Mouse (Mus musculus) hindbrain, embryonic 15.5 days (tissue): ENCODE data around the gene Pdlim5. TPM values are rescaled to one million over a fixed set of nuclear protein-coding genes. Genes with fewer than 3 reads are reported as not detected.
"Not testable (repeated sequence)": the region's sequence is repeated elsewhere in the genome, so short reads cannot be mapped to it uniquely, and the experiment has no call there.

ENCODE experiments used
- ATAC-seq: fragments of 200-750 bp; cut with Nextera tagmentation; 2 replicates; pipeline ENCODE4 v1.8.0; 2017; ENCODE audit warnings: low read depth, moderate number of reproducible peaks, moderate TSS enrichment; ENCODE audit not compliant: low FRiP score
- H3K27ac ChIP-seq: fragments of 300-500 bp; sonication (generic); replicated peaks from 2 replicates; pipeline ENCODE4 v1.5.1; 2015; ENCODE audit warnings: mild to moderate bottlenecking, inconsistent platforms
- H3K27me3 ChIP-seq: fragments of 300-500 bp; sonication (generic); 2 replicates; pipeline ENCODE4 v1.6.1; 2015; ENCODE audit warnings: control low read depth, inconsistent platforms
- H3K36me3 ChIP-seq: fragments of 300-500 bp; sonication (generic); 2 replicates; pipeline ENCODE4 v1.6.1; 2015; ENCODE audit warnings: control low read depth, inconsistent platforms
- H3K4me1 ChIP-seq: fragments of 300-500 bp; sonication (generic); replicated peaks from 2 replicates; pipeline ENCODE4 v1.6.1; 2015; ENCODE audit warnings: control low read depth, inconsistent platforms
- H3K4me2 ChIP-seq: fragments of 300-500 bp; sonication (generic); 2 replicates; pipeline ENCODE4 v1.6.1; 2015; ENCODE audit warnings: moderate library complexity, mild to moderate bottlenecking, inconsistent platforms
- H3K4me3 ChIP-seq: fragments of 300-500 bp; sonication (generic); 2 replicates; pipeline ENCODE4 v1.5.1; 2015; ENCODE audit warnings: mild to moderate bottlenecking, inconsistent platforms
- H3K9ac ChIP-seq: fragments of 300-500 bp; sonication (generic); 2 replicates; pipeline ENCODE4 v1.6.1; 2015; ENCODE audit warnings: inconsistent platforms
- H3K9me3 ChIP-seq: fragments of 300-500 bp; sonication (generic); 2 replicates; pipeline ENCODE4 v1.6.1; 2016; ENCODE audit warnings: control low read depth, inconsistent platforms
- WGBS: fragments of 180-500 bp; shearing (Covaris S2); methylation state at CpG from one replicate; pipeline ENCODE4 v1.1.7; 2015; 5-methylcytosine and 5-hydroxymethylcytosine counted together
- polyA plus RNA-seq: library from polyadenylated mRNA; unstranded; fragments of >200 nt; fragmentation: Nextera tagmentation; extraction: Ambion mirVana; gene quantifications from 2 replicates; pipeline ENCODE4 v1.2.1, GENCODE M21; 2015

The Pdlim5 gene
- 15.0 and 16.0 TPM in 2 replicates for polyA plus RNA-seq

- Histone ChIP-seq H3K4me1 (peaks cover 15% of the 10 kb centered on the region), H3K4me2 (peak within 1 kb of the TSS; percentile 94), H3K27me3 (peaks cover 6% of the 10 kb centered on the region; the same call in 1 of the 2 replicates), H3K4me3 (peak within 1 kb of the TSS; percentile 92), H3K9me3 (no peaks in the 10 kb centered on the region), H3K9ac (peak within 1 kb of the TSS; percentile 65), H3K27ac (peak within 1 kb of the TSS; percentile 64), H3K36me3 (no peaks in the 10 kb centered on the region)
- WGBS = under 1% methylated on average over 46 of the region's 46 CpGs
- ATAC-seq = peak; percentile 98
Measured at GRCm38 (mm10) chr3:142395520-142396193, at the start of gene Pdlim5. TSS of gene Pdlim5 (minus strand) at chr3:142395696.

GRCm38 (mm10) chr3:142443710-142444043 is 48.2 kb upstream of the Pdlim5 start:
- Histone ChIP-seq H3K9ac (no peak overlapping the region), H3K27ac (no peak overlapping the region), H3K4me2 (0 out of 2 replicates have a peak overlapping the region, but pooled peaks have one; percentile 11), H3K36me3 (no peaks in the 10 kb centered on the region), H3K4me1 (no peaks in the 10 kb centered on the region), H3K4me3 (no peak overlapping the region), H3K27me3 (no peaks in the 10 kb centered on the region), H3K9me3 (no peaks in the 10 kb centered on the region)
- WGBS = 24% methylated on average over 4 of the region's 4 CpGs
- no peak for ATAC-seq

- no peak overlapping the region for H3K27ac ChIP-seq
- H3K36me3 ChIP-seq = no peaks in the 10 kb centered on the region
- no peaks in the 10 kb centered on the region for H3K27me3 ChIP-seq
- no peak for ATAC-seq
- WGBS = 16% methylated on average over 12 of the region's 12 CpGs
- no peaks in the 10 kb centered on the region for H3K4me1 ChIP-seq
- H3K9ac ChIP-seq = no peak overlapping the region
- H3K9me3 ChIP-seq = no peaks in the 10 kb centered on the region
- H3K4me2 ChIP-seq = 0 out of 2 replicates have a peak overlapping the region, but pooled peaks have one; percentile 11
- H3K4me3 ChIP-seq = no peak overlapping the region
Measured at GRCm38 (mm10) chr3:142443006-142443709, 47.7 kb upstream of the Pdlim5 start.

- Histone ChIP-seq H3K36me3 (no peaks in the 10 kb centered on the region), H3K4me3 (no peak overlapping the region), H3K9ac (no peak overlapping the region), H3K4me2 (no peak overlapping the region), H3K27ac (no peak overlapping the region), H3K9me3 (no peaks in the 10 kb centered on the region), H3K27me3 (no peaks in the 10 kb centered on the region), H3K4me1 (no peaks in the 10 kb centered on the region)
- 93% methylated on average over 7 of the region's 7 CpGs for WGBS
- ATAC-seq = no peak
Measured at GRCm38 (mm10) chr3:142442161-142442560, 46.7 kb upstream of the Pdlim5 start.

- WGBS = 77% methylated on average over 5 of the region's 5 CpGs
- ATAC-seq = no peak
- no peak overlapping the region for H3K27ac ChIP-seq
Measured at GRCm38 (mm10) chr3:142441142-142441541, 45.6 kb upstream of the Pdlim5 start.

GRCm38 (mm10) chr3:142440191-142440590 is 44.7 kb upstream of the Pdlim5 start:
- Histone ChIP-seq H3K9me3 (no peaks in the 10 kb centered on the region), H3K36me3 (no peaks in the 10 kb centered on the region), H3K9ac (no peak overlapping the region), H3K4me2 (no peak overlapping the region), H3K27me3 (no peaks in the 10 kb centered on the region), H3K27ac (no peak overlapping the region), H3K4me3 (no peak overlapping the region), H3K4me1 (no peaks in the 10 kb centered on the region)
- whole genome bisulfite sequencing = 64% methylated on average over 4 of the region's 4 CpGs
- ATAC-seq = no peak

More at GRCm38 (mm10) chr3:142441142-142441541, 45.6 kb upstream of the Pdlim5 start:
- Histone ChIP-seq H3K4me3 (no peak overlapping the region), H3K9ac (no peak overlapping the region), H3K4me2 (no peak overlapping the region), H3K9me3 (no peaks in the 10 kb centered on the region), H3K27me3 (no peaks in the 10 kb centered on the region), H3K36me3 (no peaks in the 10 kb centered on the region), H3K4me1 (no peaks in the 10 kb centered on the region)

GRCm38 (mm10) chr3:142439591-142440093 is 44.1 kb upstream of the Pdlim5 start:
- Histone ChIP-seq H3K4me1 (no peaks in the 10 kb centered on the region), H3K36me3 (no peaks in the 10 kb centered on the region), H3K9me3 (no peaks in the 10 kb centered on the region), H3K9ac (no peak overlapping the region), H3K4me3 (no peak overlapping the region), H3K4me2 (no peak overlapping the region), H3K27me3 (no peaks in the 10 kb centered on the region), H3K27ac (no peak overlapping the region)
- 56% methylated on average over 7 of the region's 7 CpGs for WGBS
- no peak for ATAC-seq

- not testable (repeated sequence) for ATAC-seq
- WGBS = 97% methylated on average over 8 of the region's 8 CpGs
Measured at GRCm38 (mm10) chr3:142438630-142439029, 43.1 kb upstream of the Pdlim5 start.

GRCm38 (mm10) chr3:142436824-142437223 is 41.3 kb upstream of the Pdlim5 start:
- WGBS = 63% methylated on average over 6 of the region's 6 CpGs
- Histone ChIP-seq H3K36me3 (no peaks in the 10 kb centered on the region), H3K27me3 (no peaks in the 10 kb centered on the region), H3K9ac (no peak overlapping the region), H3K4me1 (no peaks in the 10 kb centered on the region), H3K27ac (no peak overlapping the region), H3K4me3 (no peak overlapping the region), H3K9me3 (no peaks in the 10 kb centered on the region), H3K4me2 (no peak overlapping the region)
- no peak for ATAC-seq

More at GRCm38 (mm10) chr3:142438630-142439029, 43.1 kb upstream of the Pdlim5 start:
- not testable (repeated sequence) for H3K9ac ChIP-seq, H3K4me2 ChIP-seq, H3K27me3 ChIP-seq, H3K4me3 ChIP-seq, H3K4me1 ChIP-seq, H3K9me3 ChIP-seq, H3K36me3 ChIP-seq, H3K27ac ChIP-seq

- Histone ChIP-seq H3K9me3 (no peaks in the 10 kb centered on the region), H3K4me1 (no peaks in the 10 kb centered on the region), H3K27ac (no peak overlapping the region), H3K4me3 (no peak overlapping the region), H3K36me3 (no peaks in the 10 kb centered on the region), H3K4me2 (no peak overlapping the region), H3K27me3 (no peaks in the 10 kb centered on the region), H3K9ac (no peak overlapping the region)
- 86% methylated on average over 5 of the region's 5 CpGs for WGBS
- ATAC-seq = no peak
Measured at GRCm38 (mm10) chr3:142436212-142436611, 40.7 kb upstream of the Pdlim5 start.

GRCm38 (mm10) chr3:142434786-142435168 is 39.3 kb upstream of the Pdlim5 start:
- Histone ChIP-seq H3K36me3 (no peaks in the 10 kb centered on the region), H3K9me3 (no peaks in the 10 kb centered on the region), H3K27me3 (no peaks in the 10 kb centered on the region), H3K4me2 (no peak overlapping the region), H3K9ac (no peak overlapping the region), H3K27ac (no peak overlapping the region), H3K4me1 (no peaks in the 10 kb centered on the region), H3K4me3 (no peak overlapping the region)
- no peak for ATAC-seq
- WGBS = 45% methylated on average over 4 of the region's 4 CpGs

- H3K36me3 ChIP-seq = no peaks in the 10 kb centered on the region
- no peak overlapping the region for H3K9ac ChIP-seq
- no peak overlapping the region for H3K27ac ChIP-seq
- H3K27me3 ChIP-seq = no peaks in the 10 kb centered on the region
- WGBS = 45% methylated on average over 7 of the region's 7 CpGs
- no peaks in the 10 kb centered on the region for H3K9me3 ChIP-seq
- H3K4me3 ChIP-seq = no peak overlapping the region
- no peak overlapping the region for H3K4me2 ChIP-seq
- ATAC-seq = no peak
- no peaks in the 10 kb centered on the region for H3K4me1 ChIP-seq
Measured at GRCm38 (mm10) chr3:142434127-142434785, 38.8 kb upstream of the Pdlim5 start.
